Mouse (Mus musculus) liver, embryonic 14.5 days (tissue): ENCODE results near the gene Rgsl1.

ENCODE experiments used
- CTCF ChIP-seq: IDR thresholded peaks from 2 replicates; pipeline ENCODE4 v1.5.1; 2016; ENCODE audit warnings: antibody characterized with exemption, low read depth, control low read depth
- EP300 ChIP-seq: IDR thresholded peaks from 2 replicates; pipeline ENCODE4 v1.6.1; 2016; ENCODE audit warnings: antibody characterized with exemption, low read depth

GRCm38 (mm10) chr1:153730671-153731070 lies 113.3 kb downstream of the Rgsl1 start:
- TF ChIP-seq CTCF (no peak), EP300 (no peak)
